Mouse (Mus musculus): Measurements from ENCODE around the gene Lgals4. TPM values are rescaled to one million over a fixed set of nuclear protein-coding genes. Genes with fewer than 3 reads are reported as not detected.

The Lgals4 gene
- polyA plus RNA-seq, 1 experiment from 2014 or later, result 3.2 TPM

- Histone ChIP-seq H3K9ac (replicated peaks) (no peak overlapping the region), H3K27me3 (no peaks in the 10 kb centered on the region), H3K4me1 (peaks cover 68% of the 10 kb centered on the region), H3K36me3 (peaks cover 93% of the 10 kb centered on the region), H3K4me2 (replicated peaks) (no peak overlapping the region), H3K9me3 (no peaks in the 10 kb centered on the region), H3K4me3 (no peak overlapping the region), H3K27ac (replicated peaks) (no peak overlapping the region)
- WGBS, result 84% methylated on average over 18 of the region's 18 CpGs
- ATAC-seq (ENCODE audit: low FRiP score, low read depth), result no peak
These were observed 15.2 kb upstream of the Lgals4 start for GRCm38 (mm10) chr7:28818436-28818835.

DNA sequence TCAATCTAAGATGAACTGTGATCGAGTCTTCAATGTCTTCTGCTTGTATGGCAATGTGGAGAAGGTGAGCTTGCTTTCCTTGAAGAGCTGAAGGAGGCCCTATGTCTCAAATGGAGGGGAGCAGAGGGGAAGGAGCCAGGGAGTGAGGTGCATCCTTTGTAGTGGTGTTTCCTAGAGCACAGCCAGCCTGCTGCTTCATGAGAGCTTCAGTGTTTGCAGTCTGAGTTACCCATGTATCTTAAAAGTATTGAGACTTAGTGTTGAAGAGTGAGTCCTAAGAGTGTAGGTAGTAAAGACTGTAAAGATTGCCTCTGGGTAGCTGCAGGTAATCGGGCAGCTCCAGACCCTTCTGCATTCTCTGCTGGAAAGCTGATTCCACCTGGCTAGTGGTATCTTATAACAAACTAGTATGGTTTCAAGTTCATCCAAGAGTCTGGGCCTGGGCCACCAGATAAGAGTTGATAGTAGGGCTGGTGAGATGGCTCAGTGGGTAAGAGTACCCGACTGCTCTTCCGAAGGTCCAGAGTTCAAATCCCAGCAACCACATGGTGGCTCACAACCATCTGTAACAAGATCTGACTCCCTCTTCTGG lies 14.7 kb upstream of the Lgals4 start:
- no peak overlapping the region for H3K4me3 ChIP-seq
- H3K27me3 ChIP-seq, result no peaks in the 10 kb centered on the region
- no peaks in the 10 kb centered on the region for H3K9me3 ChIP-seq
- H3K4me1 ChIP-seq, result peaks cover 63% of the 10 kb centered on the region
- no peak overlapping the region for H3K4me2 ChIP-seq (replicated peaks)
- no peak overlapping the region for H3K27ac ChIP-seq (replicated peaks)
- peaks cover 88% of the 10 kb centered on the region for H3K36me3 ChIP-seq
- ATAC-seq (ENCODE audit: low FRiP score, low read depth), result no peak
- no peak overlapping the region for H3K9ac ChIP-seq (replicated peaks)
- WGBS, result 90% methylated on average over 4 of the region's 4 CpGs

DNA sequence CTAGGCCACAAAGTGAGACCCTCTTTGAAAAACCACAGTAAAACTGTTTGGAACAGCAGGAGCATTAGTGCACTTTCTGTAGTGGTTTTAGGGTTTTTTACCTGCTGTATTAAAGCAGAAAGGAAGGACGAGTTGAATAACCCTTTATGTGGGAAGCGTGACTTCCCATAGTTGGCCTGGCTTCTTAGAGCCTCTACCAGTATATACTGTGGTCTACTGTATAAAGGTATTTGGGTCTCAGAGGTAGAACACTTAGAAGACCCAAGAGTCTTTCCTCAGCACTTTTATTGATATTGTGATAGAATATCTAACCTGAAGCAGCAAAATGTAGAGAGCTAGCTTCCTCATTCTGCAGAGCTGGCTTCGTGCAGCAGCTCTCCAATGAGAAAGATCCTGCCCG lies 14.1 kb upstream of the Lgals4 start:
- Histone ChIP-seq H3K9ac (replicated peaks) (no peak overlapping the region), H3K27ac (replicated peaks) (peak overlapping the region; percentile 69; the same call in 1 of the 2 replicates), H3K4me1 (peaks cover 59% of the 10 kb centered on the region), H3K4me2 (replicated peaks) (no peak overlapping the region), H3K9me3 (no peaks in the 10 kb centered on the region), H3K4me3 (no peak overlapping the region), H3K36me3 (peaks cover 82% of the 10 kb centered on the region), H3K27me3 (no peaks in the 10 kb centered on the region)
- WGBS, result 76% methylated on average over 4 of the region's 4 CpGs
- ATAC-seq (ENCODE audit: low FRiP score, low read depth), result no peak

- H3K4me1 ChIP-seq, result peaks cover 56% of the 10 kb centered on the region
- no peak overlapping the region for H3K4me3 ChIP-seq
- H3K27me3 ChIP-seq, result no peaks in the 10 kb centered on the region
- 44% methylated on average over 12 of the region's 12 CpGs for WGBS
- peaks cover 72% of the 10 kb centered on the region for H3K36me3 ChIP-seq
- peak overlapping the region; percentile 69 for H3K27ac ChIP-seq (replicated peaks)
- H3K4me2 ChIP-seq (replicated peaks), result no peak overlapping the region
- no peak overlapping the region for H3K9ac ChIP-seq (replicated peaks)
- no peaks in the 10 kb centered on the region for H3K9me3 ChIP-seq
- ATAC-seq (ENCODE audit: low FRiP score, low read depth), result peak; percentile 38; the same call in 1 of the 2 replicates
These were observed 13.0 kb upstream of the Lgals4 start for GRCm38 (mm10) chr7:28820358-28821260.

DNA sequence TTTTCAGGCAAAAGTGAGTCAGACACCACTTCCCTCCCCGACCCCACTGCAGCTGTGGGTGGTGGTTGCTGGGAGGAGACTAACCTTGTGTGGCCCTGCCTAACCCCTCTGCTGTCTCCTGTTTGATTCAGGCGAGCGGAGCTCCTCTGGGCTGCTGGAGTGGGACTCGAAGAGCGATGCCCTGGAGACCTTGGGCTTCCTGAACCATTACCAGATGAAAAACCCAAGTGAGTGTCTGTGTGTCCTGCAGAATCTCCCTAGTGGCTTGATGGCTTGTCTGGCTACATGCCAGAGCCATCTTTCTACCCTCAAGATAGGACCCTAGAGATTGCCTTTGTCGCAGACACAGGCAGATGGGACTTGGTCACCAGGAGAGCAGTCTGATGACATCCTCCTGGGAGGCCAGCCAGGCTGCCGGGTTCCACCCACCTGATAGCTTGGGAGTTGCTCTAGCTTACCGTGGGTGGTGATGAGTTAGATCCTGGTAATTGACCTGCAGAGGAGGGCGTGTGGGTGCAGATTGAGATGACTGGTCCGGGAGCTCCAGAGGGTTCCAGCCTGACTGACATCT lies 12.3 kb upstream of the Lgals4 start:
- Histone ChIP-seq H3K36me3 (peaks cover 64% of the 10 kb centered on the region), H3K4me1 (peaks cover 56% of the 10 kb centered on the region), H3K9ac (replicated peaks) (no peak overlapping the region), H3K27me3 (no peaks in the 10 kb centered on the region), H3K9me3 (no peaks in the 10 kb centered on the region), H3K27ac (replicated peaks) (peak overlapping the region; percentile 69; the same call in 1 of the 2 replicates), H3K4me3 (no peak overlapping the region), H3K4me2 (replicated peaks) (no peak overlapping the region)
- WGBS, result 80% methylated on average over 10 of the region's 10 CpGs
- no peak for ATAC-seq (ENCODE audit: low FRiP score, low read depth)

DNA sequence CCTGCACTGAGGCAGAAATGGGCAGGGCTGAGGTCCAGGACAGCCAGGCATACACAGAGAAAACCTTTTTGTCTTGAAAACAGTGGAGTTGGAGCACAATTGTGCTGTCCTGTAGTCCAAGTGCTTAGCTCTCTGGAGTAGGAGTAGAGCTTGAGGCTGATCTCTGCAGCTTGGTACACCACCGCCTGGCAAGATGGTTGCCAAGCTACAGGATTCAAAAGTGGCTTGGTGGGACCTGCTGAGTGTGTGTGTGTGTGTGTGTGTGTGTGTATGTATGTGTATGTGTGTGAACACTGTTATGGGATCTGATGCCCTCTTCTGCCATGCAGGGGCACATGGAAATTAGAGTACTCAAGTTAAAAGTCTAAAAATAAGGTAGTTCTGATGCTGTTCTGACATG lies 11.1 kb upstream of the Lgals4 start:
- Histone ChIP-seq H3K27me3 (no peaks in the 10 kb centered on the region), H3K27ac (replicated peaks) (peak overlapping the region; percentile 39; the same call in 1 of the 2 replicates), H3K9me3 (no peaks in the 10 kb centered on the region), H3K36me3 (peaks cover 52% of the 10 kb centered on the region), H3K4me2 (replicated peaks) (no peak overlapping the region), H3K4me1 (peaks cover 45% of the 10 kb centered on the region), H3K4me3 (no peak overlapping the region), H3K9ac (replicated peaks) (no peak overlapping the region)
- no peak for ATAC-seq (ENCODE audit: low FRiP score, low read depth)
- 86% methylated on average over 1 of the region's 1 CpGs for WGBS

DNA sequence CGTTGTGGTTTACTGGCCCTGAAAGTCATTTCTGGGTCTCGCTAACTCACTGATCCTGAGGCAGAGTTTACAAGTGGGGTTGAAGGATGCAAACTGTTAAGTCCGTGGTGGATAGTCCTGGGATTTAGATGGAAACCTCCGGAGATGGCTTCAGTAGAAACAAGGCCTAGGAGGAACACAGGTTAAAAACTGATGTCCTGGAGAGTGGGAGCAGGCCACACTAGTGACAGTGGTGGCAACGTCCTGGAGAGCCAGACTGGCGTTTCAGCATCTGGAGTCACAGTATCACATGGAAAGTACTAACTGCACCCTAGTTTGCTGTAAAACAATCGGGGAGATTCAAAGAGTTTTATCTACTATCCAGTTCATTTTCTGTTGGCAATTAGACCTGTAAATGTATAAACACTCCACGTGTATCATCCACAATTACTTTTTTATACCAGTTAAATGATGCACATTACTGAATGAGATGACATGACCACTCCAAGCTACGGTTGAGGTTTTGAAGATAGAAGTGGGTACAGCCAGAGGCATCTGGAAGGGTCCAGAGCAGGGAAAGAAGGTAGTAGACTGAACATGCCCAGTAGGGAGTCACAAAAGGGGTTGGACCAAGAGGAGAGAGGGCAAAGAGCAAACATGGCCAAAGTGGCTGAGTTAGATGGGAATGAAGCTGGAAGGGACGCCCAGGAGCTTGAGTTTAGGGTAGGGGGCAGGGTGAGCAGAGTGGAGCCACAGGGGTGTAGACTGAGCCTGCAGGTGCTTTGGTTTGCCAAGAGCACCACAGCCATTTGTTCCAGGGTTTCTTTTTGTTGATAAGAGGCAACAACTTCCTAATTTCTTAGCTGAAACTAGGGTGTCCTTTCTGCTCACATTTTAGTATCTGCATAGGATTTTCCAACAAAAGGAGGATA lies 10.4 kb upstream of the Lgals4 start:
- 60% methylated on average over 10 of the region's 10 CpGs for WGBS
- Histone ChIP-seq H3K4me1 (peaks cover 38% of the 10 kb centered on the region), H3K27me3 (no peaks in the 10 kb centered on the region), H3K27ac (replicated peaks) (peak overlapping the region; percentile 39; the same call in 1 of the 2 replicates), H3K4me3 (no peak overlapping the region), H3K9me3 (no peaks in the 10 kb centered on the region), H3K9ac (replicated peaks) (no peak overlapping the region), H3K4me2 (replicated peaks) (no peak overlapping the region), H3K36me3 (peaks cover 45% of the 10 kb centered on the region)
- ATAC-seq (ENCODE audit: low FRiP score, low read depth), result no peak

GRCm38 (mm10) chr7:28823932-28824331 lies 9.7 kb upstream of the Lgals4 start:
- peak overlapping the region; percentile 83; the same call in 1 of the 2 replicates for H3K27ac ChIP-seq (replicated peaks)
- H3K36me3 ChIP-seq, result peaks cover 38% of the 10 kb centered on the region
- no peaks in the 10 kb centered on the region for H3K9me3 ChIP-seq
- H3K4me3 ChIP-seq, result no peak overlapping the region
- no peak for ATAC-seq (ENCODE audit: low FRiP score, low read depth)
- H3K27me3 ChIP-seq, result no peaks in the 10 kb centered on the region
- WGBS, result 62% methylated on average over 2 of the region's 2 CpGs
- H3K9ac ChIP-seq (replicated peaks), result no peak overlapping the region
- no peak overlapping the region for H3K4me2 ChIP-seq (replicated peaks)
- peaks cover 31% of the 10 kb centered on the region for H3K4me1 ChIP-seq

DNA sequence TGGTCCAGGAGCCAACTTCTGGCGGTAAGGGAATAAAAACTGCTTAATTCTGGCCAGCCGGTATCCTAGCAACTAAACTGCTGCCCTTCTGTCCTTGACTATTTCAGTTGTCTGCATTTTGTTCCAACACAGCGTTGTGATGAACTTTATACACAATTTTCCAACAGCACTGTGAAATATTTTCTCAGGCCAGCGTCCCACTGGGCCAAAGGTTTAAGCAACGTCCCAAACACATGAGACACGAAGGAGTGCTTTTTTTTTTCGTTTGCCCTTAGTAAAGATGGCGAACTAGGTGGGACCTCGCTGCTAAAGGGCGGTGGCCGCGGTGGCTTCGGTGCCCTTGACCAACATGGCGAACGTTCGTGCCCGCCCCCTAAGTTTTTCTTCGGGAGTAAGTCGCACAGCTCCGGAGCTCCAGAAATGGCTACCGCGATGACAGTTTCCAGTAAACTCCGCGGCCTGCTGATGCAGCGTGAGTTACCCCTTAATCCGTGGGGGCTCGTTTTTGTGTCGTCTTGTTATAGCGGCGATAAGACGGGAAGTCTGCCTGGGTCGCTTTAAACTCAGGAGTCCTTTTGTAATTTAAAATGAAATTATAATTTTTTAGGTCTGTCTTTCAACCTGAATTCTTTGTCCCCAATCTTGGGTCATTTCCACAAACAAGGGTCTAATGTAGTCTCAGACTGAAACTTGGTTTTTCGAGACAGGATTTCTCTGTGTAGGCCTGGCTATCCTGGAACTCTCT lies 8.5 kb upstream of the Lgals4 start, which contains the start of gene Ech1:
TSS of gene Ech1 (plus strand) at position 277 of the 745 bp plus-strand sequence.
- WGBS, result 3% methylated on average over 33 of the region's 33 CpGs
- peak within 1 kb of the TSS; percentile 83 for H3K27ac ChIP-seq (replicated peaks)
- H3K4me3 ChIP-seq, result peak within 1 kb of the TSS; percentile 52
- no peaks in the 10 kb centered on the region for H3K9me3 ChIP-seq
- peak within 1 kb of the TSS; percentile 57 for H3K4me2 ChIP-seq (replicated peaks)
- H3K36me3 ChIP-seq, result peaks cover 35% of the 10 kb centered on the region
- no peaks in the 10 kb centered on the region for H3K27me3 ChIP-seq
- peaks cover 22% of the 10 kb centered on the region for H3K4me1 ChIP-seq
- peak; percentile 83 for ATAC-seq (ENCODE audit: low FRiP score, low read depth)
- peak within 1 kb of the TSS; percentile 53 for H3K9ac ChIP-seq (replicated peaks)

DNA sequence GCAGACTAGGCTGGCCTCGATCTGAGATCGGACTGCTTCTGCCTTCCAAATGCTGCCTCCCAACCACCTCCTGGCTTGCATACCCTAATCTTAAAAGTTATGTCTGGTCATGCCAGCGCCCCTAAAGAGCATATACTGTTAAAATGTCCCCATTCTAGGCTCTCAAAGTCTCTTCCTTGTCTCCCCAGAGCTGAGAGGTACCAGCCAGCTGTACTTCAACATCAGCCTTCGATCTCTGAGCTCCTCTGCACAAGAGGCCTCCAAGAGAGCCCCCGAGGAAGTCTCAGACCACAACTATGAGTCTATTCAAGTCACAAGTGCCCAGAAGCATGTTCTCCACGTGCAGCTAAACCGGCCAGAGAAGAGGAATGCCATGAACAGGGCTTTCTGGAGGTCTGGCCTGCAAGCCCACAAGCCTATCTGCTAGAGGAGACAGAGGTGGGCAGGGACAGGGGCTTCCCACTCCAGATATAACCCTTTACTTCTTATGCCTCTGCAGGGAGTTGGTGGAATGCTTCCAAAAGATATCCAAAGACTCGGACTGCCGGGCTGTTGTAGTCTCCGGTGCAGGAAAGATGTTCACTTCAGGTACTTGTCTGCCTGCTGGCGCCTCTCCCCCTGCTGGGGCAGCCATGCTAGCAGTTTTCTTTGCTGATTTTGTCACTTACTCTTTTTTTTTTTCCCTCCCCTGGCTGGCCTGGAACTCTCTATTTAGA lies 7.8 kb upstream of the Lgals4 start:
- ATAC-seq (ENCODE audit: low FRiP score, low read depth), result no peak
- H3K4me3 ChIP-seq, result peak overlapping the region; percentile 52
- peaks cover 15% of the 10 kb centered on the region for H3K4me1 ChIP-seq
- peak overlapping the region; percentile 57 for H3K4me2 ChIP-seq (replicated peaks)
- WGBS, result 71% methylated on average over 11 of the region's 11 CpGs
- H3K9me3 ChIP-seq, result no peaks in the 10 kb centered on the region
- no peaks in the 10 kb centered on the region for H3K27me3 ChIP-seq
- peaks cover 31% of the 10 kb centered on the region for H3K36me3 ChIP-seq
- peak overlapping the region; percentile 53 for H3K9ac ChIP-seq (replicated peaks)
- H3K27ac ChIP-seq (replicated peaks), result peak overlapping the region; percentile 83; the same call in 1 of the 2 replicates

Data from midbrain, embryonic 12.5 days (tissue).